Mouse (Mus musculus): ENCODE data around the gene Akna.

Gene Akna

GRCm38 (mm10) chr4:63323275-63323815 is 79.8 kb downstream of the Akna start:
- no peak for DNase-seq (ENCODE audit: low read depth)

GRCm38 (mm10) chr4:63319566-63319965 is 83.6 kb downstream of the Akna start:
- DNase-seq (ENCODE audit: low read depth): peak; percentile 10

All from c-Kit-positive CD71-positive TER-119-negative erythroid progenitor cells, embryonic 14.5 days (primary cell).